Mouse (Mus musculus) MEL (cell line): Measurements from ENCODE around the gene Epb41.

Experiments used
- CTCF ChIP-seq, 3 experiments: IDR thresholded peaks in 2 of 3; conservative IDR thresholded peaks in 1 of 3; 2 replicates each; pipeline ENCODE4 v1.5.1; 2011 to 2012; ENCODE audit warnings: low read length in 3 of 3, low read depth in 2 of 3, mild to moderate bottlenecking in 2 of 3, improper control_type of control experiment in 1 of 3, inconsistent platforms in 1 of 3, mixed read lengths in 1 of 3, moderate library complexity in 1 of 3; ENCODE audit not compliant: control insufficient read depth in 1 of 3, insufficient read depth in 1 of 3, poor library complexity in 1 of 3, severe bottlenecking in 1 of 3
- ETS1 ChIP-seq: IDR thresholded peaks from 2 replicates; pipeline ENCODE4 v1.6.1; 2012; ENCODE audit warnings: low read depth, mild to moderate bottlenecking, inconsistent platforms, low read length, improper control_type of control experiment, moderate library complexity
- HCFC1 ChIP-seq: IDR thresholded peaks from 2 replicates; pipeline ENCODE4 v1.6.1; 2012; ENCODE audit warnings: low read depth, mild to moderate bottlenecking, inconsistent platforms, low read length, improper control_type of control experiment, moderate library complexity
- NRF1 ChIP-seq: IDR thresholded peaks from 2 replicates; pipeline ENCODE4 v1.6.1; 2014; ENCODE audit warnings: low read depth, mild to moderate bottlenecking, inconsistent platforms, low read length, improper control_type of control experiment, moderate library complexity; ENCODE audit not compliant: poor library complexity, insufficient read depth, severe bottlenecking
- POLR2AphosphoS2 ChIP-seq: IDR thresholded peaks from 2 replicates; pipeline ENCODE4 v1.6.1; 2011; ENCODE audit warnings: low read length, improper control_type of control experiment
- SIN3A ChIP-seq: IDR thresholded peaks from 2 replicates; pipeline ENCODE4 v1.6.1; 2012; ENCODE audit warnings: low read length, improper control_type of control experiment, inconsistent platforms
- SMC3 ChIP-seq: IDR thresholded peaks from 2 replicates; pipeline ENCODE4 v1.6.1; 2011; ENCODE audit warnings: low read depth, low read length, improper control_type of control experiment
- TAL1 ChIP-seq: IDR thresholded peaks from 2 replicates; pipeline ENCODE4 v1.6.1; 2012; ENCODE audit warnings: mild to moderate bottlenecking, inconsistent platforms, low read length, moderate library complexity, mixed read lengths
- ZC3H11A ChIP-seq: IDR thresholded peaks from 2 replicates; pipeline ENCODE4 v1.6.1; 2012; ENCODE audit warnings: low read depth, mild to moderate bottlenecking, inconsistent platforms, low read length, improper control_type of control experiment

- TF ChIP-seq CTCF (IDR thresholded peaks at IDR 0.05 in 2 of 3, conservative IDR thresholded peaks at IDR 0.05 in 1 of 3; ENCODE audit: control insufficient read depth in 1 of 3, insufficient read depth in 1 of 3, low read depth in 2 of 3, low read length in 3 of 3, poor library complexity in 1 of 3, severe bottlenecking in 1 of 3) (no peak), POLR2AphosphoS2 (peak; percentile 48; the same call in 1 of the 2 replicates), TAL1 (peak; percentile 98), NRF1 (no peak), HCFC1 (peak; percentile 75), SIN3A (peak; percentile 86), SMC3 (no peak), ETS1 (peak; percentile 99), ZC3H11A (no peak)
Measured at GRCm38 (mm10) chr4:132076480-132077405, 1.6 kb upstream of the Epb41 start.
